Mouse (Mus musculus) midbrain, embryonic 13.5 days (tissue): ENCODE data around the gene 9930022D16Rik. TPM values are rescaled to one million over a fixed set of nuclear protein-coding genes. Genes with fewer than 3 reads are reported as not detected.

Experiments
- ATAC-seq: fragments of 200-750 bp; cut with Nextera tagmentation; 2 replicates; pipeline ENCODE4 v1.8.0; 2017; ENCODE audit warnings: mild to moderate bottlenecking, moderate TSS enrichment, moderate library complexity
- H3K27ac ChIP-seq: fragments of 300-500 bp; sonication (generic); 2 replicates; pipeline ENCODE4 v1.5.1; 2015; ENCODE audit warnings: inconsistent platforms, mild to moderate bottlenecking, moderate library complexity
- H3K27me3 ChIP-seq: fragments of 300-500 bp; sonication (generic); 2 replicates; pipeline ENCODE4 v1.6.1; 2015; ENCODE audit warnings: mild to moderate bottlenecking, inconsistent platforms
- H3K36me3 ChIP-seq: fragments of 300-500 bp; sonication (generic); 2 replicates; pipeline ENCODE4 v1.6.1; 2015; ENCODE audit warnings: mild to moderate bottlenecking, inconsistent platforms
- H3K4me1 ChIP-seq: fragments of 300-500 bp; sonication (generic); replicated peaks from 2 replicates; pipeline ENCODE4 v1.6.1; 2015; ENCODE audit warnings: inconsistent platforms
- H3K4me2 ChIP-seq: fragments of 300-500 bp; sonication (generic); replicated peaks from 2 replicates; pipeline ENCODE4 v1.6.1; 2015; ENCODE audit warnings: moderate library complexity, mild to moderate bottlenecking, inconsistent platforms
- H3K4me3 ChIP-seq: fragments of 300-500 bp; sonication (generic); replicated peaks from 2 replicates; pipeline ENCODE4 v1.5.1; 2015; ENCODE audit warnings: mild to moderate bottlenecking, inconsistent platforms
- H3K9ac ChIP-seq: fragments of 300-500 bp; sonication (generic); replicated peaks from 2 replicates; pipeline ENCODE4 v1.6.1; 2015; ENCODE audit warnings: mild to moderate bottlenecking, inconsistent platforms
- H3K9me3 ChIP-seq: fragments of 300-500 bp; sonication (generic); 2 replicates; pipeline ENCODE4 v1.6.1; 2016; ENCODE audit warnings: mild to moderate bottlenecking, inconsistent platforms
- WGBS: fragments of 180-500 bp; shearing (Covaris S2); methylation state at CpG from one replicate; pipeline ENCODE4 v1.1.7; 2015; 5-methylcytosine and 5-hydroxymethylcytosine counted together
- polyA plus RNA-seq: library from polyadenylated mRNA; unstranded; fragments of >200 nt; fragmentation: Nextera tagmentation; extraction: Ambion mirVana; gene quantifications from 2 replicates; pipeline ENCODE4 v1.2.1, GENCODE M21; 2015

9930022D16Rik gene
- not detected in 2 replicates for polyA plus RNA-seq

- no peak within 1 kb of the TSS for H3K9ac ChIP-seq
Measured at GRCm38 (mm10) chr11:109413617-109414016, at the start of gene 9930022D16Rik. 9930022D16Rik (plus strand) TSS chr11:109413917.

GRCm38 (mm10) chr11:109364337-109364736 lies 49.4 kb upstream of the 9930022D16Rik start:
- Histone ChIP-seq H3K9me3 (no peaks in the 10 kb centered on the region), H3K4me3 (peak overlapping the region; percentile 97), H3K27ac (no peak overlapping the region), H3K27me3 (peaks cover 16% of the 10 kb centered on the region), H3K9ac (peak overlapping the region; percentile 24), H3K36me3 (peaks cover 35% of the 10 kb centered on the region), H3K4me1 (peaks cover 67% of the 10 kb centered on the region), H3K4me2 (peak overlapping the region; percentile 92)
- ATAC-seq, result no peak
- 62% methylated on average over 2 of the region's 2 CpGs for WGBS

More at GRCm38 (mm10) chr11:109413617-109414016, at the start of gene 9930022D16Rik:
- Histone ChIP-seq H3K27ac (no peak within 1 kb of the TSS), H3K4me2 (no peak within 1 kb of the TSS), H3K4me3 (no peak within 1 kb of the TSS), H3K27me3 (no peaks in the 10 kb centered on the region), H3K4me1 (no peaks in the 10 kb centered on the region), H3K36me3 (no peaks in the 10 kb centered on the region), H3K9me3 (no peaks in the 10 kb centered on the region)
- WGBS, result 90% methylated on average over 6 of the region's 6 CpGs
- no peak for ATAC-seq

GRCm38 (mm10) chr11:109364881-109365280 lies 48.8 kb upstream of the 9930022D16Rik start:
- peak overlapping the region; percentile 97 for H3K4me3 ChIP-seq
- H3K36me3 ChIP-seq, result peaks cover 40% of the 10 kb centered on the region
- no peak overlapping the region for H3K27ac ChIP-seq
- peak overlapping the region; percentile 92 for H3K4me2 ChIP-seq
- WGBS, result 83% methylated on average over 10 of the region's 10 CpGs
- peaks cover 16% of the 10 kb centered on the region for H3K27me3 ChIP-seq
- ATAC-seq, result no peak
- peak overlapping the region; percentile 24 for H3K9ac ChIP-seq
- H3K9me3 ChIP-seq, result no peaks in the 10 kb centered on the region
- peaks cover 65% of the 10 kb centered on the region for H3K4me1 ChIP-seq

- ATAC-seq, result no peak
- 96% methylated on average over 5 of the region's 5 CpGs for WGBS
- peaks cover 71% of the 10 kb centered on the region for H3K4me1 ChIP-seq
- 0 out of 2 replicates have a peak overlapping the region, but pooled peaks have one; percentile 92 for H3K4me2 ChIP-seq
- H3K4me3 ChIP-seq, result no peak overlapping the region
- H3K36me3 ChIP-seq, result peaks cover 40% of the 10 kb centered on the region
- no peak overlapping the region for H3K27ac ChIP-seq
- H3K27me3 ChIP-seq, result peaks cover 8% of the 10 kb centered on the region; the same call in 1 of the 2 replicates
- H3K9ac ChIP-seq, result peak overlapping the region; percentile 23; the same call in 1 of the 2 replicates
- H3K9me3 ChIP-seq, result no peaks in the 10 kb centered on the region
Measured at GRCm38 (mm10) chr11:109365818-109366217, 47.9 kb upstream of the 9930022D16Rik start.

- H3K27me3 ChIP-seq, result no peaks in the 10 kb centered on the region
- no peaks in the 10 kb centered on the region for H3K9me3 ChIP-seq
- no peak overlapping the region for H3K27ac ChIP-seq
- H3K36me3 ChIP-seq, result peaks cover 40% of the 10 kb centered on the region
- peaks cover 65% of the 10 kb centered on the region for H3K4me1 ChIP-seq
- H3K4me2 ChIP-seq, result no peak overlapping the region
- no peak overlapping the region for H3K4me3 ChIP-seq
- 85% methylated on average over 15 of the region's 15 CpGs for WGBS
- ATAC-seq, result no peak
- no peak overlapping the region for H3K9ac ChIP-seq
Measured at GRCm38 (mm10) chr11:109366802-109367579, 46.7 kb upstream of the 9930022D16Rik start.

GRCm38 (mm10) chr11:109369026-109369637 lies 44.6 kb upstream of the 9930022D16Rik start:
- H3K9ac ChIP-seq, result no peak overlapping the region
- H3K4me3 ChIP-seq, result no peak overlapping the region
- H3K9me3 ChIP-seq, result no peaks in the 10 kb centered on the region
- 92% methylated on average over 3 of the region's 3 CpGs for WGBS
- no peak for ATAC-seq
- H3K27ac ChIP-seq, result no peak overlapping the region
- peaks cover 47% of the 10 kb centered on the region for H3K36me3 ChIP-seq
- peaks cover 58% of the 10 kb centered on the region for H3K4me1 ChIP-seq
- no peak overlapping the region for H3K4me2 ChIP-seq
- no peaks in the 10 kb centered on the region for H3K27me3 ChIP-seq

- no peak overlapping the region for H3K9ac ChIP-seq
- H3K4me3 ChIP-seq, result no peak overlapping the region
- no peak for ATAC-seq
- H3K4me2 ChIP-seq, result no peak overlapping the region
- H3K27ac ChIP-seq, result no peak overlapping the region
- peaks cover 7% of the 10 kb centered on the region for H3K36me3 ChIP-seq
- no peaks in the 10 kb centered on the region for H3K27me3 ChIP-seq
- H3K9me3 ChIP-seq, result no peaks in the 10 kb centered on the region
- WGBS, result 84% methylated on average over 7 of the region's 7 CpGs
- H3K4me1 ChIP-seq, result peaks cover 29% of the 10 kb centered on the region
Measured at GRCm38 (mm10) chr11:109375412-109375811, 38.3 kb upstream of the 9930022D16Rik start.

GRCm38 (mm10) chr11:109376484-109377143 lies 37.1 kb upstream of the 9930022D16Rik start:
- Histone ChIP-seq H3K4me1 (peaks cover 26% of the 10 kb centered on the region), H3K36me3 (peaks cover 7% of the 10 kb centered on the region), H3K9me3 (no peaks in the 10 kb centered on the region), H3K4me2 (no peak overlapping the region), H3K4me3 (no peak overlapping the region), H3K9ac (no peak overlapping the region), H3K27me3 (no peaks in the 10 kb centered on the region), H3K27ac (0 out of 2 replicates have a peak overlapping the region, but pooled peaks have one; percentile 39)
- ATAC-seq, result peak; percentile 53; the same call in 1 of the 2 replicates
- 60% methylated on average over 7 of the region's 7 CpGs for WGBS

GRCm38 (mm10) chr11:109377477-109377876 lies 36.2 kb upstream of the 9930022D16Rik start:
- peaks cover 7% of the 10 kb centered on the region for H3K36me3 ChIP-seq
- H3K4me1 ChIP-seq, result peaks cover 26% of the 10 kb centered on the region
- H3K9me3 ChIP-seq, result no peaks in the 10 kb centered on the region
- no peak overlapping the region for H3K4me3 ChIP-seq
- H3K27ac ChIP-seq, result no peak overlapping the region
- WGBS, result 61% methylated on average over 10 of the region's 10 CpGs
- peak; percentile 62; the same call in 1 of the 2 replicates for ATAC-seq
- H3K27me3 ChIP-seq, result no peaks in the 10 kb centered on the region
- no peak overlapping the region for H3K4me2 ChIP-seq
- H3K9ac ChIP-seq, result no peak overlapping the region

GRCm38 (mm10) chr11:109378051-109378450 lies 35.7 kb upstream of the 9930022D16Rik start:
- WGBS, result 66% methylated on average over 7 of the region's 7 CpGs
- H3K4me1 ChIP-seq, result peaks cover 26% of the 10 kb centered on the region
- H3K4me3 ChIP-seq, result no peak overlapping the region
- H3K36me3 ChIP-seq, result peaks cover 7% of the 10 kb centered on the region
- no peaks in the 10 kb centered on the region for H3K27me3 ChIP-seq
- H3K9ac ChIP-seq, result no peak overlapping the region
- H3K9me3 ChIP-seq, result no peaks in the 10 kb centered on the region
- no peak overlapping the region for H3K4me2 ChIP-seq
- H3K27ac ChIP-seq, result no peak overlapping the region
- ATAC-seq, result no peak

- WGBS, result 85% methylated on average over 5 of the region's 5 CpGs
- H3K27me3 ChIP-seq, result no peaks in the 10 kb centered on the region
- no peak overlapping the region for H3K27ac ChIP-seq
- no peak for ATAC-seq
- no peaks in the 10 kb centered on the region for H3K36me3 ChIP-seq
- H3K4me3 ChIP-seq, result no peak overlapping the region
- H3K4me1 ChIP-seq, result peaks cover 26% of the 10 kb centered on the region
- no peaks in the 10 kb centered on the region for H3K9me3 ChIP-seq
- no peak overlapping the region for H3K9ac ChIP-seq
- no peak overlapping the region for H3K4me2 ChIP-seq
Measured at GRCm38 (mm10) chr11:109380662-109381061, 33.1 kb upstream of the 9930022D16Rik start.

- H3K4me1 ChIP-seq, result no peaks in the 10 kb centered on the region; the same call in 1 of the 2 replicates
- H3K4me2 ChIP-seq, result no peak overlapping the region
- no peak overlapping the region for H3K27ac ChIP-seq
- no peak for ATAC-seq
- H3K9ac ChIP-seq, result no peak overlapping the region
- WGBS, result 92% methylated on average over 8 of the region's 8 CpGs
- H3K36me3 ChIP-seq, result no peaks in the 10 kb centered on the region
- no peaks in the 10 kb centered on the region for H3K27me3 ChIP-seq
- H3K4me3 ChIP-seq, result no peak overlapping the region
- H3K9me3 ChIP-seq, result no peaks in the 10 kb centered on the region
Measured at GRCm38 (mm10) chr11:109385296-109385695, 28.4 kb upstream of the 9930022D16Rik start.
